Mouse (Mus musculus): ENCODE data around the gene Gga1. TPM values are rescaled to one million over a fixed set of nuclear protein-coding genes. Genes with fewer than 3 reads are reported as not detected.
"Not testable (repeated sequence)": the region's sequence is repeated elsewhere in the genome, so short reads cannot be mapped to it uniquely, and the experiment has no call there.

Gene Gga1
- polyA plus RNA-seq, 1 experiment from 2014 or later: 30.9 TPM

- Histone ChIP-seq H3K27me3 (ENCODE audit: control insufficient read depth, insufficient read depth, low read length) (peaks cover 6% of the 10 kb centered on the region), H3K36me3 (ENCODE audit: control insufficient read depth, insufficient read depth, low read length) (no peaks in the 10 kb centered on the region), H3K4me2 (ENCODE audit: low read depth, severe bottlenecking) (peak within 1 kb of the TSS; percentile 91), H3K9me3 (ENCODE audit: control insufficient read depth, low read length) (no peaks in the 10 kb centered on the region), H3K4me1 (ENCODE audit: control insufficient read depth, insufficient read depth, low read length) (peaks cover 38% of the 10 kb centered on the region), H3K4me3 (ENCODE audit: low read depth, low read length) (peak within 1 kb of the TSS; percentile 53), H3K9ac (ENCODE audit: low read length) (peak within 1 kb of the TSS; percentile 80), H3K27ac (replicated peaks; ENCODE audit: low read depth, low read length) (peak within 1 kb of the TSS; percentile 30; the same call in 1 of the 2 replicates)
- under 1% methylated on average over 71 of the region's 86 CpGs for WGBS
- peak; percentile 57 for DNase-seq (ENCODE audit: low spot score)
- ATAC-seq (ENCODE audit: insufficient number of reproducible peaks, low FRiP score, low TSS enrichment, low read depth): peak; percentile 37; the same call in 1 of the 2 replicates
Measured at GRCm38 (mm10) chr15:78842371-78843163, 34.4 kb upstream of the Gga1 start, which contains the start of gene Cdc42ep1. TSS of gene Cdc42ep1 (plus strand) at chr15:78842624.

- no peaks in the 10 kb centered on the region for H3K9me3 ChIP-seq (ENCODE audit: control insufficient read depth, low read length)
- peaks cover 6% of the 10 kb centered on the region for H3K27me3 ChIP-seq (ENCODE audit: control insufficient read depth, insufficient read depth, low read length)
- H3K9ac ChIP-seq (ENCODE audit: low read length): peak overlapping the region; percentile 80; the same call in 1 of the 2 replicates
- H3K4me1 ChIP-seq (ENCODE audit: control insufficient read depth, insufficient read depth, low read length): peaks cover 37% of the 10 kb centered on the region
- peak overlapping the region; percentile 91 for H3K4me2 ChIP-seq (ENCODE audit: low read depth, severe bottlenecking)
- 37% methylated on average over 21 of the region's 21 CpGs for WGBS
- H3K36me3 ChIP-seq (ENCODE audit: control insufficient read depth, insufficient read depth, low read length): no peaks in the 10 kb centered on the region
- DNase-seq (ENCODE audit: low spot score): no peak
- peak overlapping the region; percentile 53 for H3K4me3 ChIP-seq (ENCODE audit: low read depth, low read length)
- no peak overlapping the region for H3K27ac ChIP-seq (replicated peaks; ENCODE audit: low read depth, low read length)
- no peak for ATAC-seq (ENCODE audit: insufficient number of reproducible peaks, low FRiP score, low TSS enrichment, low read depth)
Measured at GRCm38 (mm10) chr15:78843581-78844469, 33.2 kb upstream of the Gga1 start.

GRCm38 (mm10) chr15:78844791-78845190, 32.2 kb upstream of the Gga1 start:
- no peaks in the 10 kb centered on the region for H3K9me3 ChIP-seq (ENCODE audit: control insufficient read depth, low read length)
- H3K4me1 ChIP-seq (ENCODE audit: control insufficient read depth, insufficient read depth, low read length): peaks cover 29% of the 10 kb centered on the region
- no peak overlapping the region for H3K27ac ChIP-seq (replicated peaks; ENCODE audit: low read depth, low read length)
- H3K4me3 ChIP-seq (ENCODE audit: low read depth, low read length): no peak overlapping the region
- ATAC-seq (ENCODE audit: insufficient number of reproducible peaks, low FRiP score, low TSS enrichment, low read depth): no peak
- H3K27me3 ChIP-seq (ENCODE audit: control insufficient read depth, insufficient read depth, low read length): peaks cover 6% of the 10 kb centered on the region
- no peak for DNase-seq (ENCODE audit: low spot score)
- no peak overlapping the region for H3K9ac ChIP-seq (ENCODE audit: low read length)
- H3K4me2 ChIP-seq (ENCODE audit: low read depth, severe bottlenecking): peak overlapping the region; percentile 15; the same call in 1 of the 2 replicates
- 40% methylated on average over 9 of the region's 9 CpGs for WGBS
- H3K36me3 ChIP-seq (ENCODE audit: control insufficient read depth, insufficient read depth, low read length): no peaks in the 10 kb centered on the region

GRCm38 (mm10) chr15:78845321-78845720, 31.7 kb upstream of the Gga1 start:
- H3K9ac ChIP-seq (ENCODE audit: low read length): no peak overlapping the region
- no peak for ATAC-seq (ENCODE audit: insufficient number of reproducible peaks, low FRiP score, low TSS enrichment, low read depth)
- H3K4me2 ChIP-seq (ENCODE audit: low read depth, severe bottlenecking): no peak overlapping the region
- no peaks in the 10 kb centered on the region for H3K36me3 ChIP-seq (ENCODE audit: control insufficient read depth, insufficient read depth, low read length)
- no peak overlapping the region for H3K4me3 ChIP-seq (ENCODE audit: low read depth, low read length)
- no peak overlapping the region for H3K27ac ChIP-seq (replicated peaks; ENCODE audit: low read depth, low read length)
- DNase-seq (ENCODE audit: low spot score): no peak
- 82% methylated on average over 11 of the region's 11 CpGs for WGBS
- H3K4me1 ChIP-seq (ENCODE audit: control insufficient read depth, insufficient read depth, low read length): peaks cover 24% of the 10 kb centered on the region
- H3K9me3 ChIP-seq (ENCODE audit: control insufficient read depth, low read length): no peaks in the 10 kb centered on the region
- H3K27me3 ChIP-seq (ENCODE audit: control insufficient read depth, insufficient read depth, low read length): peaks cover 6% of the 10 kb centered on the region

- peaks cover 18% of the 10 kb centered on the region for H3K4me1 ChIP-seq (ENCODE audit: control insufficient read depth, insufficient read depth, low read length)
- no peaks in the 10 kb centered on the region for H3K36me3 ChIP-seq (ENCODE audit: control insufficient read depth, insufficient read depth, low read length)
- H3K27ac ChIP-seq (replicated peaks; ENCODE audit: low read depth, low read length): no peak overlapping the region
- no peak overlapping the region for H3K4me2 ChIP-seq (ENCODE audit: low read depth, severe bottlenecking)
- H3K9ac ChIP-seq (ENCODE audit: low read length): no peak overlapping the region
- ATAC-seq (ENCODE audit: insufficient number of reproducible peaks, low FRiP score, low TSS enrichment, low read depth) (no peak), DNase-seq (ENCODE audit: low spot score) (no peak)
- no peak overlapping the region for H3K4me3 ChIP-seq (ENCODE audit: low read depth, low read length)
- H3K27me3 ChIP-seq (ENCODE audit: control insufficient read depth, insufficient read depth, low read length): peaks cover 6% of the 10 kb centered on the region
- 92% methylated on average over 8 of the region's 8 CpGs for WGBS
- no peaks in the 10 kb centered on the region for H3K9me3 ChIP-seq (ENCODE audit: control insufficient read depth, low read length)
Measured at GRCm38 (mm10) chr15:78845867-78846266, 31.1 kb upstream of the Gga1 start.

DNA sequence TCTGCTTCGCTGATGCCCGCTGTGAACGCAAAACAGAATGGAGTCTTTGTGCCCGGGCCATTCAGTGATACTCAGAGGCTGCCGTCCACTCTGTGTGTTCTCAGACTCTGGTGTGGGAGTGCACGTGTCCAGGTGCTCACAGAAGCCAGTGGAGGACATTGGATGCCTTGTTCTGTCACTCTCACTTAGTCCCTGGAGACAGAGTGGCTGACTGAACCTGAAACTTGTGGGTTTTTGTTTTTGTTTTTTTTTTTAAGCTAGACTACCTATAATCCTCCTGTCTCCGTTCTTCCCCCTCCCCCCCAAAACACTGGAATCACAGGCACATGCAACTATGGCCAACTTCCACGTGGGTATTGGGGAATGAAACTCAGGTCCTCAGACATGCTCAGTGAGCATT, 30.6 kb upstream of the Gga1 start:
- H3K27ac ChIP-seq (replicated peaks; ENCODE audit: low read depth, low read length): no peak overlapping the region

DNA sequence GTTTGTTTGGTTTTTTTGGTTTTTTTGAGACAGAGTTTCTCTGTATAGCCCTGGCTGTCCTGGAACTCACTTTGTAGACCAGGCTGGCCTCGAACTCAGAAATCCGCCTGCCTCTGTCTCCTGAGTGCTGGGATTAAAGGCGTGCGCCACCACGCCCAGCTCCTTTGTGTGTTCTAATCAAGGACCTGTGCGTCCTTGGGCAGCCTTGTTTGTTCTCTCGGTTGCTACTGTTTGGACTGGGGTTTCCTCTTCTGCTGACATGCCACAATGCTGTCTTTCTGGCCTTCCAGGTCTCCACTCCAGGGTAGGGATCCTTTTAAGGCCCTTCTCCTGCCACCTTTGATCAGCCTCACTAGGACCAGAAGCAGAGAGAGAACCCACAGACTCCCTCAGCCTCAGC, 30.2 kb upstream of the Gga1 start:
- H3K4me2 ChIP-seq (ENCODE audit: low read depth, severe bottlenecking); H3K4me3 ChIP-seq (ENCODE audit: low read depth, low read length); H3K27me3 ChIP-seq (ENCODE audit: control insufficient read depth, insufficient read depth, low read length); H3K9ac ChIP-seq (ENCODE audit: low read length); H3K27ac ChIP-seq (replicated peaks; ENCODE audit: low read depth, low read length); H3K36me3 ChIP-seq (ENCODE audit: control insufficient read depth, insufficient read depth, low read length); ATAC-seq (ENCODE audit: insufficient number of reproducible peaks, low FRiP score, low TSS enrichment, low read depth); DNase-seq (ENCODE audit: low spot score); H3K9me3 ChIP-seq (ENCODE audit: control insufficient read depth, low read length): not testable (repeated sequence)
- H3K4me1 ChIP-seq (ENCODE audit: control insufficient read depth, insufficient read depth, low read length): peaks cover 11% of the 10 kb centered on the region
- WGBS: 83% methylated on average over 7 of the region's 7 CpGs

More for the DNA sequence above, 30.6 kb upstream of the Gga1 start:
- H3K9me3 ChIP-seq (ENCODE audit: control insufficient read depth, low read length): no peaks in the 10 kb centered on the region
- WGBS: 86% methylated on average over 8 of the region's 8 CpGs
- H3K27me3 ChIP-seq (ENCODE audit: control insufficient read depth, insufficient read depth, low read length): peaks cover 6% of the 10 kb centered on the region
- peaks cover 14% of the 10 kb centered on the region for H3K4me1 ChIP-seq (ENCODE audit: control insufficient read depth, insufficient read depth, low read length)
- H3K36me3 ChIP-seq (ENCODE audit: control insufficient read depth, insufficient read depth, low read length): no peaks in the 10 kb centered on the region
- no peak overlapping the region for H3K9ac ChIP-seq (ENCODE audit: low read length)
- no peak for ATAC-seq (ENCODE audit: insufficient number of reproducible peaks, low FRiP score, low TSS enrichment, low read depth)
- H3K4me2 ChIP-seq (ENCODE audit: low read depth, severe bottlenecking): no peak overlapping the region
- no peak overlapping the region for H3K4me3 ChIP-seq (ENCODE audit: low read depth, low read length)
- DNase-seq (ENCODE audit: low spot score): no peak

DNA sequence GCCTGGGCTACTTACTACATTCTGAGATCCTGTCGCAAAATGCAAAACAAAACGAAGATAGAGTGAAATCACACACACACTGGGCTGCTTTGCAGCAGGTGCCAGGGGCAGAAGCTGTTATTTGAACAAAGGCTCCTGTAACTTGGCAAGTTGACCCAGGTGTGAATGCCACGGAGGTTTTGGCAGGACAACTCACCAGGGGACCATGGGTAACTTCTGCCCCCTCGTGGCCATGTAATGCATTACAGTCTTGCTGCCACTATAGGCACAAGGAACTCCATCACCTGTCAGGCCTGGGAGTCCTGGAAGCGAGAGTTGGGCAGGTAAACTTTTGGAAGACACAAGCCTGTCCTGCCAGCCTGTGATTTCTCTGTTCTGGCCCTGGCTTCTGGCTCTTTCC, 28.5 kb upstream of the Gga1 start:
- DNase-seq (ENCODE audit: low spot score): peak; percentile 94
- WGBS: 32% methylated on average over 5 of the region's 5 CpGs
- no peak overlapping the region for H3K4me3 ChIP-seq (ENCODE audit: low read depth, low read length)
- ATAC-seq (ENCODE audit: insufficient number of reproducible peaks, low FRiP score, low TSS enrichment, low read depth): no peak
- no peaks in the 10 kb centered on the region for H3K9me3 ChIP-seq (ENCODE audit: control insufficient read depth, low read length)
- peaks cover 6% of the 10 kb centered on the region; the same call in 1 of the 2 replicates for H3K27me3 ChIP-seq (ENCODE audit: control insufficient read depth, insufficient read depth, low read length)
- H3K36me3 ChIP-seq (ENCODE audit: control insufficient read depth, insufficient read depth, low read length): no peaks in the 10 kb centered on the region
- H3K4me1 ChIP-seq (ENCODE audit: control insufficient read depth, insufficient read depth, low read length): peaks cover 7% of the 10 kb centered on the region; the same call in 1 of the 2 replicates
- no peak overlapping the region for H3K4me2 ChIP-seq (ENCODE audit: low read depth, severe bottlenecking)
- H3K9ac ChIP-seq (ENCODE audit: low read length): no peak overlapping the region
- no peak overlapping the region for H3K27ac ChIP-seq (replicated peaks; ENCODE audit: low read depth, low read length)
